Comparison of ENCODE assay signal across 17 mouse cellular contexts in the genomic region with DNA sequence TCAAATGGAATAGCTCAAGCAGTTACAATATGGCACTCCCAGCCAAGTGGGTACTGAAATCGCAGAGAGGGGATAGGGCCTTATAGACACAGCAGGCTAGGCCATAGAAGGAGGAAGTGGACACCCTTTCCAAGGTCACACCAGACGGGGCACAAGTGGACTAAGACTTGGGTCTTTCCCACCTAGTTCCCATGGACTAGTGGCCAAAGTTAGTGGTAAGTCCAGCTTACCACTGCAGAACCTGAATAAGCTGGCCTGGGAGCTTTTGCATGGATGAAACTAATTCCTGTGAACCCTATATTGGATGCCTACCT.
DNase-seq lines count a peak whose midpoint lies in the region; ATAC-seq and TF ChIP-seq lines count a peak whose summit lies in the region.
"Had no signal": no experiment of that assay in that cellular context is flagged by ENCODE, and none has a peak within 500 bp of the region (broad histone marks: within the 10 kb centered on the region; RNA-seq: fewer than 3 reads in every experiment).

No protein-coding gene starts in this region.

- no peaks in the 10 kb centered on the region for H3K36me3 ChIP-seq in heart, postnatal 0 days (replicated peaks; ENCODE audit: control insufficient read depth, insufficient read depth, low read length)
- no peaks in the 10 kb centered on the region for H3K36me3 ChIP-seq in midbrain, embryonic 14.5 days (ENCODE audit: control insufficient read depth, insufficient read depth, low read length)
- no peaks in the 10 kb centered on the region for H3K36me3 ChIP-seq in midbrain, embryonic 13.5 days
- H3K36me3 ChIP-seq: embryonic facial prominence, embryonic 13.5 days; heart, embryonic 12.5 days; liver, embryonic 15.5 days had no signal

- no peak overlapping the region for H3K9ac ChIP-seq in heart, postnatal 0 days (replicated peaks; ENCODE audit: low read depth, low read length)
- no peak overlapping the region for H3K9ac ChIP-seq in midbrain, embryonic 14.5 days (replicated peaks; ENCODE audit: low read length)
- no peak overlapping the region for H3K9ac ChIP-seq in midbrain, embryonic 13.5 days (replicated peaks)
- H3K9ac ChIP-seq: embryonic facial prominence, embryonic 13.5 days; heart, embryonic 12.5 days; liver, embryonic 15.5 days had no signal

- H3K4me1 ChIP-seq in heart, postnatal 0 days (ENCODE audit: control insufficient read depth, insufficient read depth), result peaks cover 17% of the 10 kb centered on the region; the same call in 1 of the 2 replicates
- H3K4me1 ChIP-seq in midbrain, embryonic 14.5 days (ENCODE audit: control insufficient read depth, insufficient read depth, low read length), result peaks cover 16% of the 10 kb centered on the region
- H3K4me1 ChIP-seq in midbrain, embryonic 13.5 days (replicated peaks), result peaks cover 15% of the 10 kb centered on the region
- H3K4me1 ChIP-seq in bone marrow macrophage, adult 2 months (ENCODE audit: control insufficient read depth, insufficient read depth, low read length), result peaks cover 49% of the 10 kb centered on the region

- ATAC-seq in heart, postnatal 0 days (ENCODE audit: insufficient read depth, low read depth), result no peak
- no peak for ATAC-seq in midbrain, embryonic 14.5 days (ENCODE audit: low FRiP score, low TSS enrichment)
- no peak for ATAC-seq in midbrain, embryonic 13.5 days
- ATAC-seq in megakaryocyte, adult 5-6 weeks (ENCODE audit: poor library complexity, severe bottlenecking), result peak; percentile 81

- no peak for DNase-seq in heart, postnatal 0 days (ENCODE audit: low spot score)
- no peak for DNase-seq in heart, adult 18-20 months
- DNase-seq in midbrain, embryonic 14.5 days, result no peak
- DNase-seq in kidney, adult 11 months, result no peak
- DNase-seq in layer of hippocampus, adult 11-12 months (ENCODE audit: low spot score), result no peak
- DNase-seq: adrenal gland, adult 2 months; cerebellum, adult 11 months; gastrocnemius, postnatal 36 days; kidney, adult 9 months; thymus, postnatal 25 days had no signal

- TF ChIP-seq CTCF in heart, postnatal 0 days (IDR thresholded peaks at IDR 0.05; ENCODE audit: low read depth), result no peak
- TF ChIP-seq CTCF in bone marrow macrophage, adult 2 months (IDR thresholded peaks at IDR 0.05; ENCODE audit: low read depth, low read length), result no peak

- H3K4me2 ChIP-seq in heart, postnatal 0 days (ENCODE audit: low read depth, low read length), result no peak overlapping the region
- H3K4me2 ChIP-seq in midbrain, embryonic 14.5 days (ENCODE audit: low read length), result no peak overlapping the region
- no peak overlapping the region for H3K4me2 ChIP-seq in midbrain, embryonic 13.5 days (replicated peaks)
- H3K4me2 ChIP-seq: embryonic facial prominence, embryonic 13.5 days; heart, embryonic 12.5 days; liver, embryonic 15.5 days; midbrain, embryonic 11.5 days had no signal

- 87% methylated on average over 2 of the region's 2 CpGs for WGBS in heart, postnatal 0 days
- 88% methylated on average over 2 of the region's 2 CpGs for WGBS in midbrain, embryonic 14.5 days
- WGBS in midbrain, embryonic 13.5 days, result 89% methylated on average over 2 of the region's 2 CpGs

- H3K27ac ChIP-seq in heart, postnatal 0 days (ENCODE audit: low read depth), result 0 out of 2 replicates have a peak overlapping the region, but pooled peaks have one; percentile 47
- peak overlapping the region; percentile 20; the same call in 1 of the 2 replicates for H3K27ac ChIP-seq in midbrain, embryonic 14.5 days (replicated peaks; ENCODE audit: low read depth, low read length)
- H3K27ac ChIP-seq in midbrain, embryonic 13.5 days, result no peak overlapping the region
- peak overlapping the region; percentile 95 for H3K27ac ChIP-seq in bone marrow macrophage, adult 2 months (ENCODE audit: insufficient read depth, low read depth, low read length)
- H3K27ac ChIP-seq: embryonic facial prominence, embryonic 13.5 days; liver, embryonic 15.5 days had no signal

- no peak for TF ChIP-seq POLR2A in bone marrow macrophage, adult 2 months (IDR thresholded peaks at IDR 0.05; ENCODE audit: borderline replicate concordance, low read depth, low read length)

- H3K27me3 ChIP-seq in heart, postnatal 0 days (ENCODE audit: control insufficient read depth, insufficient read depth, low read length), result no peaks in the 10 kb centered on the region
- H3K27me3 ChIP-seq in midbrain, embryonic 14.5 days (ENCODE audit: control insufficient read depth, insufficient read depth, low read length), result no peaks in the 10 kb centered on the region
- H3K27me3 ChIP-seq in midbrain, embryonic 13.5 days, result no peaks in the 10 kb centered on the region; the same call in 1 of the 2 replicates
- H3K27me3 ChIP-seq: embryonic facial prominence, embryonic 13.5 days; heart, embryonic 12.5 days; liver, embryonic 15.5 days had no signal

- H3K9me3 ChIP-seq in heart, postnatal 0 days (replicated peaks; ENCODE audit: control insufficient read depth, low read length), result no peaks in the 10 kb centered on the region
- H3K9me3 ChIP-seq in midbrain, embryonic 14.5 days (ENCODE audit: control insufficient read depth, low read length), result no peaks in the 10 kb centered on the region
- H3K9me3 ChIP-seq in midbrain, embryonic 13.5 days, result no peaks in the 10 kb centered on the region
- H3K9me3 ChIP-seq: embryonic facial prominence, embryonic 13.5 days; heart, embryonic 12.5 days; liver, embryonic 15.5 days had no signal

- no peak overlapping the region for H3K4me3 ChIP-seq in heart, postnatal 0 days (ENCODE audit: low read depth, low read length)
- H3K4me3 ChIP-seq in midbrain, embryonic 14.5 days (replicated peaks; ENCODE audit: low read depth, low read length), result no peak overlapping the region
- no peak overlapping the region for H3K4me3 ChIP-seq in midbrain, embryonic 13.5 days (replicated peaks)
- H3K4me3 ChIP-seq in bone marrow macrophage, adult 2 months (ENCODE audit: insufficient read depth, low read length), result peak overlapping the region; percentile 7; the same call in 1 of the 2 replicates
- H3K4me3 ChIP-seq: embryonic facial prominence, embryonic 13.5 days; heart, embryonic 12.5 days; liver, embryonic 15.5 days had no signal

- TF ChIP-seq EP300 in heart, postnatal 0 days (IDR thresholded peaks at IDR 0.05; ENCODE audit: low read depth), result no peak
